Mouse (Mus musculus): Measurements from ENCODE around the gene Clcn6. TPM values are rescaled to one million over a fixed set of nuclear protein-coding genes. Genes with fewer than 3 reads are reported as not detected.
A peak's percentile ranks its signal among the peaks of the same experiment; 100 is the strongest.

Clcn6 gene
- polyA plus RNA-seq, 1 experiment = 59.4 TPM

- Histone ChIP-seq H3K27ac (ENCODE audit: insufficient read depth, low read length) (no peak overlapping the region), H3K4me3 (replicated peaks; ENCODE audit: insufficient read depth, low read depth, low read length) (no peak overlapping the region), H3K4me1 (ENCODE audit: control insufficient read depth, insufficient read depth, low read length) (peaks cover 28% of the 10 kb centered on the region), H3K27me3 (ENCODE audit: control insufficient read depth, insufficient read depth, low read length) (no peaks in the 10 kb centered on the region)
- 53% methylated on average over 13 of the region's 13 CpGs for WGBS
- peak in 1 of 2 experiments; percentile 34 for DNase-seq
- no peak for TF ChIP-seq POLR2A (IDR thresholded peaks at IDR 0.05; ENCODE audit: borderline replicate concordance, insufficient read depth, low read length)
- TF ChIP-seq CTCF (IDR thresholded peaks at IDR 0.05; ENCODE audit: borderline replicate concordance, insufficient read depth, low read depth, low read length) = peak; percentile 61; the same call in 1 of the 2 replicates
Observed at GRCm38 (mm10) chr4:148060120-148061085, 21.8 kb upstream of the Clcn6 start.

DNA sequence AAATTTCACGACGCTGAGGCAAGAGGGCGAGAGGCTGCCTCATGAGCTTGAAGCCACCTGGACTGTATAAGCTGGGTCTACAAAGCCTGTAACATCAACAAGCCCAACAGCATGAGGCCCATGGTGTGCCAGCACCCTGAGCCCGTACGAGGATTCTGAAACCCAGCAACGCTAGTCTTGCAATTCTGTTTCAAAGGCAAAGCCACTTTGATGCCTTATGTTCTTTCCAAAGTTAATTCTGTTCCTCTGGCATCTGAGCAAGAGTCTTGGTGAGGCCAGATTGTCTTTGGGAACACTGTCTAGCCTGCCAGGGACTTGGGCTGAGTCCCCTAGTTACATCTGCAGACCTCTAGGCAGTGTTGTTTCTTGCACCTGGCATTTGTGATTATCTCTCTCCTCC is 20.4 kb upstream of the Clcn6 start:
- no peak for DNase-seq
- Histone ChIP-seq H3K4me1 (ENCODE audit: control insufficient read depth, insufficient read depth, low read length) (peaks cover 38% of the 10 kb centered on the region), H3K27me3 (ENCODE audit: control insufficient read depth, insufficient read depth, low read length) (no peaks in the 10 kb centered on the region), H3K27ac (ENCODE audit: insufficient read depth, low read length) (no peak overlapping the region), H3K4me3 (replicated peaks; ENCODE audit: insufficient read depth, low read depth, low read length) (no peak overlapping the region)
- 34% methylated on average over 6 of the region's 6 CpGs for WGBS
- TF ChIP-seq POLR2A (IDR thresholded peaks at IDR 0.05; ENCODE audit: borderline replicate concordance, insufficient read depth, low read length) = no peak
- no peak for TF ChIP-seq CTCF (IDR thresholded peaks at IDR 0.05; ENCODE audit: borderline replicate concordance, insufficient read depth, low read depth, low read length)

DNA sequence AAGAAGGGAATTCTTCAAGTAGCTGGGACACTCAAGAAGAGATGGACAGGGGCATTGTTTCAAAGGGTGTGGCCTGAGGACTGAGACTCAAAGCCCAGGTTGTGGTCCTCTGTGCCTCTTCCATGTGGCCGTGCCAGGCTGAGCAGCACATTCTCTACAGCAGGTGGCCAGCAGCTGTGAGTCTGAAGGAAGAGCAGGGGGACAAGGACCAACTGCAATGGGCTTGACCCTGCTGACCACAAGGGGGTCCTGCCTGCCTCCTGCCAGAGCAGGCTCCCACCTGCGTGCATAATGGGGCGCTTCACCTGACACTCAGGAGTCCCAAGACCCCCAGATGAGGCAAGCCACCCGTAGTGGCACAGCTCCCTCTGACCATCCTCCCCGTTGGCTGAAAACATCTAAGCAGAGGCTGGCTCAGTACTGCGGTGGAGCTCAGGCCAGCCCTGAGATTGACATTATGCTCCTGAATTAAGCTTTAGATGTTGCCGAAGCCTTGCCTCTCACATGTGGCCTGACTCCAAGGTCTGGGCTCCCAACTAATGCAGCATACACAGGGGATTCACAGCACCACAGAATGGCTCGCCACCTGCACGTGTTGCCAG is 19.7 kb upstream of the Clcn6 start:
- no peak for DNase-seq
- Histone ChIP-seq H3K27me3 (ENCODE audit: control insufficient read depth, insufficient read depth, low read length) (no peaks in the 10 kb centered on the region), H3K4me1 (ENCODE audit: control insufficient read depth, insufficient read depth, low read length) (peaks cover 45% of the 10 kb centered on the region), H3K27ac (ENCODE audit: insufficient read depth, low read length) (no peak overlapping the region), H3K4me3 (replicated peaks; ENCODE audit: insufficient read depth, low read depth, low read length) (no peak overlapping the region)
- TF ChIP-seq CTCF (IDR thresholded peaks at IDR 0.05; ENCODE audit: borderline replicate concordance, insufficient read depth, low read depth, low read length) (no peak), POLR2A (IDR thresholded peaks at IDR 0.05; ENCODE audit: borderline replicate concordance, insufficient read depth, low read length) (no peak)
- WGBS = 71% methylated on average over 9 of the region's 9 CpGs

- Histone ChIP-seq H3K4me1 (ENCODE audit: control insufficient read depth, insufficient read depth, low read length) (peaks cover 47% of the 10 kb centered on the region), H3K27ac (ENCODE audit: insufficient read depth, low read length) (no peak overlapping the region), H3K4me3 (replicated peaks; ENCODE audit: insufficient read depth, low read depth, low read length) (no peak overlapping the region), H3K27me3 (ENCODE audit: control insufficient read depth, insufficient read depth, low read length) (no peaks in the 10 kb centered on the region)
- DNase-seq = no peak
- 74% methylated on average over 5 of the region's 5 CpGs for whole genome bisulfite sequencing
- TF ChIP-seq CTCF (IDR thresholded peaks at IDR 0.05; ENCODE audit: borderline replicate concordance, insufficient read depth, low read depth, low read length) = no peak
- no peak for TF ChIP-seq POLR2A (IDR thresholded peaks at IDR 0.05; ENCODE audit: borderline replicate concordance, insufficient read depth, low read length)
Observed at GRCm38 (mm10) chr4:148057661-148058209, 19.1 kb upstream of the Clcn6 start.

- H3K27ac ChIP-seq (ENCODE audit: insufficient read depth, low read length) = no peak overlapping the region
- no peaks in the 10 kb centered on the region for H3K27me3 ChIP-seq (ENCODE audit: control insufficient read depth, insufficient read depth, low read length)
- no peak overlapping the region for H3K4me3 ChIP-seq (replicated peaks; ENCODE audit: insufficient read depth, low read depth, low read length)
- TF ChIP-seq CTCF (IDR thresholded peaks at IDR 0.05; ENCODE audit: borderline replicate concordance, insufficient read depth, low read depth, low read length) = no peak
- TF ChIP-seq POLR2A (IDR thresholded peaks at IDR 0.05; ENCODE audit: borderline replicate concordance, insufficient read depth, low read length) = no peak
- 18% methylated on average over 4 of the region's 4 CpGs for WGBS
- DNase-seq = peak in 1 of 2 experiments; percentile 33
- H3K4me1 ChIP-seq (ENCODE audit: control insufficient read depth, insufficient read depth, low read length) = peaks cover 47% of the 10 kb centered on the region
Observed at GRCm38 (mm10) chr4:148056801-148057200, 18.2 kb upstream of the Clcn6 start.

DNA sequence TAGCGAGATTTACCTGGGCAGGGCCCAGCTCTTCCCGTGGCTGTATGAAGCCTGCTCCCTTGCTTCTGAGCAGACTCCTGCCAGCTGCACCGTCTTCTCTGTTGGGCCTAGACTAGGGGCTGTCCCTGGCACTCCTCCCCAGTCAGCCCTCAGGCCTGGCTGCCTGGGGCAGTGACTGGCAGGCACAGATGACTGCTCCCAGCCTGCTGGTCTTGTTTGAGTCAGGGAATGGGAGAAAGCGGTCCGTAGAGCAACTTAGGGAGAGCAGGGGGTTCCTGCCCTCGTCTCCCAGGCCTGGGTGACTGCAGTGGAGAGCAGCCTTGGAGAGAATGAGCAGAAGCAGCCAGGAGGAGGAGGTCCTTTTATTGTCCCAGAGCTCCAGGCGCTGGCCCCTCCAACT is 17.6 kb upstream of the Clcn6 start:
- H3K27ac ChIP-seq (ENCODE audit: insufficient read depth, low read length) = 0 out of 2 replicates have a peak overlapping the region, but pooled peaks have one; percentile 25
- WGBS = 47% methylated on average over 7 of the region's 7 CpGs
- H3K4me3 ChIP-seq (replicated peaks; ENCODE audit: insufficient read depth, low read depth, low read length) = no peak overlapping the region
- H3K4me1 ChIP-seq (ENCODE audit: control insufficient read depth, insufficient read depth, low read length) = peaks cover 47% of the 10 kb centered on the region
- DNase-seq = peak in 1 of 2 experiments; percentile 33
- H3K27me3 ChIP-seq (ENCODE audit: control insufficient read depth, insufficient read depth, low read length) = no peaks in the 10 kb centered on the region
- TF ChIP-seq POLR2A (IDR thresholded peaks at IDR 0.05; ENCODE audit: borderline replicate concordance, insufficient read depth, low read length) = no peak
- no peak for TF ChIP-seq CTCF (IDR thresholded peaks at IDR 0.05; ENCODE audit: borderline replicate concordance, insufficient read depth, low read depth, low read length)

DNA sequence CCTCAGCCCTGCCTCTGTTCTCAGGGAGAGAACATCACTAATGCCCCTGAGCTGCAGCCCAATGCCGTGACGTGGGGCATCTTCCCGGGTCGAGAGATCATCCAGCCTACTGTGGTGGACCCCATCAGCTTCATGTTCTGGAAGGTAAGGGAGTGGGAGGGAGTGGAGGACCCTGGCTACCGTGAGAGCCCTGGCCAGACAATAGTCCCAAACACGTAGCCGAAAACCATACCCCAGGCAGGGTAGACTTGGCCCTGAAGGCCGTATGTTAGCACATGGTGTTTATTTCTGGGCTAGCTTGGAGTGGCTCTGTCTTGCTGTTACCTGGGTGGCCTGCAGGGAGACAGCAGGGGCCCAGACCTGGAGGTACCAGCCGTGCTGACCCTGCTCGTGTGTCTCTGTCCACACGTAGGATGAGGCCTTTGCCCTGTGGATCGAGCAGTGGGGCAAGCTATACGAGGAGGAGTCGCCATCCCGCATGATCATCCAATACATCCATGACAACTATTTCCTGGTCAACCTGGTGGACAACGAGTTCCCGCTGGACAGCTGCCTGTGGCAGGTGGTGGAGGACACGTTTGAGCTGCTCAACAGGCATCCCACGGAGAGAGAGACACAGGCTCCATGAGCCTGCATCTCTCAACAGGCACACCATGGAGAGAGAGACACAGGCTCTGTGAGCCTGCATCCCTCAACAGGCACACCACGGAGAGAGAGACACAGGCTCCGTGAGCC is 16.5 kb upstream of the Clcn6 start:
- peaks cover 47% of the 10 kb centered on the region for H3K4me1 ChIP-seq (ENCODE audit: control insufficient read depth, insufficient read depth, low read length)
- no peak overlapping the region for H3K4me3 ChIP-seq (replicated peaks; ENCODE audit: insufficient read depth, low read depth, low read length)
- peak overlapping the region; percentile 56; the same call in 1 of the 2 replicates for H3K27ac ChIP-seq (ENCODE audit: insufficient read depth, low read length)

More for the DNA sequence above, 16.5 kb upstream of the Clcn6 start:
- H3K27me3 ChIP-seq (ENCODE audit: control insufficient read depth, insufficient read depth, low read length) = no peaks in the 10 kb centered on the region
- no peak for TF ChIP-seq POLR2A (IDR thresholded peaks at IDR 0.05; ENCODE audit: borderline replicate concordance, insufficient read depth, low read length)
- TF ChIP-seq CTCF (IDR thresholded peaks at IDR 0.05; ENCODE audit: borderline replicate concordance, insufficient read depth, low read depth, low read length) = 0 out of 2 replicates have a peak, but pooled peaks have one; percentile 12
- DNase-seq = peak; percentile 71 to 74
- 42% methylated on average over 21 of the region's 21 CpGs for WGBS
